15 mouse cellular contexts compared by ENCODE assay signal in genomic region chr8:45615551-45615950, GRCm38 (mm10).
DNase-seq lines count a peak whose midpoint lies in the region; ATAC-seq and TF ChIP-seq lines count a peak whose summit lies in the region.
"Had no signal": no experiment of that assay in that cellular context is flagged by ENCODE, and none has a peak within 500 bp of the region (broad histone marks: within the 10 kb centered on the region; RNA-seq: fewer than 3 reads in every experiment).

No protein-coding gene starts in this region.

- no peak overlapping the region for H3K4me2 ChIP-seq in forebrain, embryonic 13.5 days
- no peak overlapping the region for H3K4me2 ChIP-seq in forebrain, embryonic 15.5 days (replicated peaks)
- H3K4me2 ChIP-seq in kidney, postnatal 0 days (ENCODE audit: low read length) = no peak overlapping the region; the same call in 1 of the 2 replicates
- no peak overlapping the region for H3K4me2 ChIP-seq in kidney, embryonic 14.5 days (replicated peaks; ENCODE audit: low read depth, low read length)
- H3K4me2 ChIP-seq: embryonic facial prominence, embryonic 12.5 days; liver, embryonic 13.5 days had no signal

- H3K4me3 ChIP-seq in forebrain, embryonic 13.5 days = no peak overlapping the region
- H3K4me3 ChIP-seq in forebrain, embryonic 15.5 days = no peak overlapping the region
- H3K4me3 ChIP-seq in kidney, postnatal 0 days (replicated peaks; ENCODE audit: low read depth, low read length) = no peak overlapping the region
- no peak overlapping the region for H3K4me3 ChIP-seq in kidney, embryonic 14.5 days (ENCODE audit: low read length)
- H3K4me3 ChIP-seq: embryonic facial prominence, embryonic 12.5 days; liver, embryonic 13.5 days had no signal

- DNase-seq in kidney, postnatal 0 days (ENCODE audit: low spot score) = peak; percentile 56
- peak; percentile 37 for DNase-seq in embryo, embryonic 11.5 days (ENCODE audit: low read depth, low spot score)
- peak; percentile 72 for DNase-seq in mesoderm, embryonic 11.5 days (ENCODE audit: low read depth, low spot score)
- DNase-seq in adipocyte (ENCODE audit: low spot score) = no peak
- no peak for DNase-seq in adrenal gland, adult 8-10 months
- DNase-seq: layer of hippocampus, postnatal 36 days; liver, embryonic 13.5 days; right cerebral cortex, adult 18-20 months; thymus, postnatal 4 days had no signal

- no peaks in the 10 kb centered on the region for H3K36me3 ChIP-seq in forebrain, embryonic 13.5 days (ENCODE audit: poor library complexity, severe bottlenecking)
- H3K36me3 ChIP-seq in forebrain, embryonic 15.5 days = no peaks in the 10 kb centered on the region
- no peaks in the 10 kb centered on the region for H3K36me3 ChIP-seq in kidney, postnatal 0 days (ENCODE audit: insufficient read depth, low read length)
- H3K36me3 ChIP-seq in kidney, embryonic 14.5 days (ENCODE audit: control insufficient read depth, insufficient read depth, low read length) = no peaks in the 10 kb centered on the region
- H3K36me3 ChIP-seq: embryonic facial prominence, embryonic 12.5 days; G1E; liver, embryonic 13.5 days had no signal

- TF ChIP-seq CTCF in kidney, postnatal 0 days (IDR thresholded peaks at IDR 0.05; ENCODE audit: low read depth) = no peak

- no peaks in the 10 kb centered on the region for H3K9me3 ChIP-seq in forebrain, embryonic 13.5 days (replicated peaks)
- H3K9me3 ChIP-seq in forebrain, embryonic 15.5 days = no peaks in the 10 kb centered on the region
- H3K9me3 ChIP-seq in kidney, postnatal 0 days (replicated peaks; ENCODE audit: low read length) = no peaks in the 10 kb centered on the region
- H3K9me3 ChIP-seq in kidney, embryonic 14.5 days (ENCODE audit: control insufficient read depth, low read length) = no peaks in the 10 kb centered on the region
- H3K9me3 ChIP-seq: embryonic facial prominence, embryonic 12.5 days; liver, embryonic 13.5 days had no signal

- peaks cover 14% of the 10 kb centered on the region for H3K4me1 ChIP-seq in forebrain, embryonic 13.5 days
- 0 out of 2 replicates have a peak, but pooled peaks cover 3% of the 10 kb centered on the region for H3K4me1 ChIP-seq in forebrain, embryonic 15.5 days
- H3K4me1 ChIP-seq in kidney, postnatal 0 days (replicated peaks; ENCODE audit: insufficient read depth, low read length) = peaks cover 8% of the 10 kb centered on the region; the same call in 1 of the 2 replicates
- H3K4me1 ChIP-seq in kidney, embryonic 14.5 days (ENCODE audit: control insufficient read depth, insufficient read depth, low read length) = peaks cover 13% of the 10 kb centered on the region
- H3K4me1 ChIP-seq: liver, embryonic 13.5 days had no signal

- ATAC-seq in forebrain, embryonic 13.5 days = peak; percentile 27; the same call in 1 of the 2 replicates
- ATAC-seq in forebrain, embryonic 15.5 days (replicated peaks) = no peak
- ATAC-seq in kidney, postnatal 0 days (replicated peaks; ENCODE audit: low FRiP score, low read depth) = no peak
- ATAC-seq in kidney, embryonic 14.5 days (ENCODE audit: low FRiP score, low TSS enrichment) = no peak
- ATAC-seq: inflammation-experienced regulatory T-cells, adult 6 months had no signal

- no peaks in the 10 kb centered on the region for H3K27me3 ChIP-seq in forebrain, embryonic 13.5 days
- no peaks in the 10 kb centered on the region for H3K27me3 ChIP-seq in forebrain, embryonic 15.5 days
- H3K27me3 ChIP-seq in kidney, postnatal 0 days (ENCODE audit: insufficient read depth, low read length) = no peaks in the 10 kb centered on the region
- no peaks in the 10 kb centered on the region for H3K27me3 ChIP-seq in kidney, embryonic 14.5 days (ENCODE audit: control insufficient read depth, insufficient read depth, low read length)
- H3K27me3 ChIP-seq: embryonic facial prominence, embryonic 12.5 days; liver, embryonic 13.5 days had no signal

- H3K9ac ChIP-seq in forebrain, embryonic 13.5 days = no peak overlapping the region
- H3K9ac ChIP-seq in forebrain, embryonic 15.5 days (replicated peaks) = no peak overlapping the region
- no peak overlapping the region for H3K9ac ChIP-seq in kidney, postnatal 0 days (ENCODE audit: low read depth, low read length)
- no peak overlapping the region for H3K9ac ChIP-seq in kidney, embryonic 14.5 days (ENCODE audit: low read depth, low read length)
- H3K9ac ChIP-seq: embryonic facial prominence, embryonic 12.5 days; liver, embryonic 13.5 days had no signal

- H3K27ac ChIP-seq in forebrain, embryonic 13.5 days = no peak overlapping the region
- no peak overlapping the region for H3K27ac ChIP-seq in forebrain, embryonic 15.5 days (replicated peaks)
- H3K27ac ChIP-seq in kidney, postnatal 0 days = no peak overlapping the region
- H3K27ac ChIP-seq in kidney, embryonic 14.5 days (ENCODE audit: low read depth, low read length) = no peak overlapping the region
- H3K27ac ChIP-seq: embryonic facial prominence, embryonic 12.5 days; liver, embryonic 13.5 days had no signal

- WGBS in forebrain, embryonic 13.5 days = 58% methylated on average over 7 of the region's 7 CpGs
- 57% methylated on average over 7 of the region's 7 CpGs for WGBS in forebrain, embryonic 15.5 days
- 55% methylated on average over 7 of the region's 7 CpGs for WGBS in kidney, postnatal 0 days
- WGBS in kidney, embryonic 14.5 days = 45% methylated on average over 7 of the region's 7 CpGs

Comparison
In these comparisons a context has a peak if more than half of its experiments do, and no peak if none do; other contexts are left out.
1. DNase-seq: peak in kidney, postnatal 0 days (single experiment), embryo, embryonic 11.5 days (single experiment) and mesoderm, embryonic 11.5 days (single experiment); none in adipocyte (single experiment) and adrenal gland, adult 8-10 months (single experiment).